Mouse (Mus musculus): Measurements from ENCODE around the gene Ugt1a5. TPM values are rescaled to one million over a fixed set of nuclear protein-coding genes. Genes with fewer than 3 reads are reported as not detected.
"Not testable (repeated sequence)": the region's sequence is repeated elsewhere in the genome, so short reads cannot be mapped to it uniquely, and the experiment has no call there.

Ugt1a5 gene
- polyA plus RNA-seq (2012; ENCODE audit: insufficient read depth, insufficient read length, missing spikeins) = 35.1 and 38.1 TPM in 2 replicates

- Histone ChIP-seq H3K4me3 (ENCODE audit: insufficient read depth, low read length) (no peak within 1 kb of the TSS), H3K27ac (ENCODE audit: insufficient read depth, low read depth, low read length) (no peak within 1 kb of the TSS), H3K4me1 (ENCODE audit: control insufficient read depth, insufficient read depth, low read length) (peaks cover 4% of the 10 kb centered on the region)
- TF ChIP-seq CTCF (IDR thresholded peaks at IDR 0.05; ENCODE audit: low read depth, low read length) (no peak), POLR2A (IDR thresholded peaks at IDR 0.05; ENCODE audit: borderline replicate concordance, low read depth, low read length) (no peak)
Measured at GRCm38 (mm10) chr1:88165711-88166110, at the start of gene Ugt1a5. Gene Ugt1a5, plus strand, starts transcription at chr1:88166012.

GRCm38 (mm10) chr1:88120550-88120949 lies 45.3 kb upstream of the Ugt1a5 start:
- H3K4me3 ChIP-seq (ENCODE audit: insufficient read depth, low read length); H3K27ac ChIP-seq (ENCODE audit: insufficient read depth, low read depth, low read length): not testable (repeated sequence)
- H3K4me1 ChIP-seq (ENCODE audit: control insufficient read depth, insufficient read depth, low read length) = peaks cover 13% of the 10 kb centered on the region

GRCm38 (mm10) chr1:88121521-88121920 lies 44.3 kb upstream of the Ugt1a5 start:
- not testable (repeated sequence) for H3K27ac ChIP-seq (ENCODE audit: insufficient read depth, low read depth, low read length); H3K4me3 ChIP-seq (ENCODE audit: insufficient read depth, low read length)
- peaks cover 19% of the 10 kb centered on the region for H3K4me1 ChIP-seq (ENCODE audit: control insufficient read depth, insufficient read depth, low read length)

- peak overlapping the region; percentile 57 for H3K27ac ChIP-seq (ENCODE audit: insufficient read depth, low read depth, low read length)
- not testable (repeated sequence) for H3K4me3 ChIP-seq (ENCODE audit: insufficient read depth, low read length)
- peaks cover 45% of the 10 kb centered on the region for H3K4me1 ChIP-seq (ENCODE audit: control insufficient read depth, insufficient read depth, low read length)
Measured at GRCm38 (mm10) chr1:88125827-88126360, 39.9 kb upstream of the Ugt1a5 start.

GRCm38 (mm10) chr1:88129091-88129490 lies 36.7 kb upstream of the Ugt1a5 start:
- H3K4me3 ChIP-seq (ENCODE audit: insufficient read depth, low read length); H3K27ac ChIP-seq (ENCODE audit: insufficient read depth, low read depth, low read length): not testable (repeated sequence)
- peaks cover 54% of the 10 kb centered on the region for H3K4me1 ChIP-seq (ENCODE audit: control insufficient read depth, insufficient read depth, low read length)

- peaks cover 57% of the 10 kb centered on the region for H3K4me1 ChIP-seq (ENCODE audit: control insufficient read depth, insufficient read depth, low read length)
- not testable (repeated sequence) for H3K4me3 ChIP-seq (ENCODE audit: insufficient read depth, low read length); H3K27ac ChIP-seq (ENCODE audit: insufficient read depth, low read depth, low read length)
Measured at GRCm38 (mm10) chr1:88130223-88130622, 35.6 kb upstream of the Ugt1a5 start.

GRCm38 (mm10) chr1:88133908-88134456 lies 31.8 kb upstream of the Ugt1a5 start:
- Histone ChIP-seq H3K4me1 (ENCODE audit: control insufficient read depth, insufficient read depth, low read length) (peaks cover 45% of the 10 kb centered on the region), H3K27ac (ENCODE audit: insufficient read depth, low read depth, low read length) (peak overlapping the region; percentile 87), H3K4me3 (ENCODE audit: insufficient read depth, low read length) (peak overlapping the region; percentile 32)
- no peak for TF ChIP-seq CTCF (IDR thresholded peaks at IDR 0.05; ENCODE audit: low read depth, low read length)
- no peak for TF ChIP-seq POLR2A (IDR thresholded peaks at IDR 0.05; ENCODE audit: borderline replicate concordance, low read depth, low read length)

- H3K27ac ChIP-seq (ENCODE audit: insufficient read depth, low read depth, low read length) = peak within 1 kb of the TSS; percentile 87
- H3K4me1 ChIP-seq (ENCODE audit: control insufficient read depth, insufficient read depth, low read length) = peaks cover 44% of the 10 kb centered on the region
- peak within 1 kb of the TSS; percentile 32 for H3K4me3 ChIP-seq (ENCODE audit: insufficient read depth, low read length)
Measured at GRCm38 (mm10) chr1:88134457-88135011, 31.3 kb upstream of the Ugt1a5 start, which contains the start of gene Ugt1a6a. Gene Ugt1a6a, plus strand, starts transcription at chr1:88134809.

- H3K4me1 ChIP-seq (ENCODE audit: control insufficient read depth, insufficient read depth, low read length) = peaks cover 39% of the 10 kb centered on the region
- H3K27ac ChIP-seq (ENCODE audit: insufficient read depth, low read depth, low read length) = peak overlapping the region; percentile 27; the same call in 1 of the 2 replicates
Measured at GRCm38 (mm10) chr1:88135229-88135904, 30.4 kb upstream of the Ugt1a5 start.

GRCm38 (mm10) chr1:88136646-88137045 lies 29.2 kb upstream of the Ugt1a5 start:
- H3K27ac ChIP-seq (ENCODE audit: insufficient read depth, low read depth, low read length) = no peak overlapping the region
- TF ChIP-seq POLR2A (IDR thresholded peaks at IDR 0.05; ENCODE audit: borderline replicate concordance, low read depth, low read length) = no peak
- no peak for TF ChIP-seq CTCF (IDR thresholded peaks at IDR 0.05; ENCODE audit: low read depth, low read length)

More at GRCm38 (mm10) chr1:88135229-88135904, 30.4 kb upstream of the Ugt1a5 start:
- not testable (repeated sequence) for H3K4me3 ChIP-seq (ENCODE audit: insufficient read depth, low read length)

GRCm38 (mm10) chr1:88137264-88137663 lies 28.5 kb upstream of the Ugt1a5 start:
- no peak overlapping the region for H3K27ac ChIP-seq (ENCODE audit: insufficient read depth, low read depth, low read length)

More at GRCm38 (mm10) chr1:88136646-88137045, 29.2 kb upstream of the Ugt1a5 start:
- H3K4me3 ChIP-seq (ENCODE audit: insufficient read depth, low read length) = no peak overlapping the region
- H3K4me1 ChIP-seq (ENCODE audit: control insufficient read depth, insufficient read depth, low read length) = peaks cover 40% of the 10 kb centered on the region

More at GRCm38 (mm10) chr1:88137264-88137663, 28.5 kb upstream of the Ugt1a5 start:
- no peak overlapping the region for H3K4me3 ChIP-seq (ENCODE audit: insufficient read depth, low read length)
- H3K4me1 ChIP-seq (ENCODE audit: control insufficient read depth, insufficient read depth, low read length) = peaks cover 40% of the 10 kb centered on the region
- no peak for TF ChIP-seq POLR2A (IDR thresholded peaks at IDR 0.05; ENCODE audit: borderline replicate concordance, low read depth, low read length)
- TF ChIP-seq CTCF (IDR thresholded peaks at IDR 0.05; ENCODE audit: low read depth, low read length) = no peak
